Mouse (Mus musculus) neural tube, embryonic 13.5 days (tissue): ENCODE measurements at regions not wholly inside any gene's neighbourhood (a gene's known extent, or its start where the extent isn't known, plus 50 kb on each side); places are given as distances from the start of the nearest gene placed in this dataset.

Experiments used
- ATAC-seq: fragments of 200-750 bp; cut with Nextera tagmentation; 2 replicates; pipeline ENCODE4 v1.8.0; 2017; ENCODE audit warnings: low read depth, mild to moderate bottlenecking, moderate TSS enrichment, moderate library complexity
- H3K27ac ChIP-seq: fragments of 300-500 bp; sonication (generic); replicated peaks from 2 replicates; pipeline ENCODE4 v1.5.1; 2015; ENCODE audit warnings: moderate library complexity, mild to moderate bottlenecking, inconsistent platforms
- H3K27me3 ChIP-seq: fragments of 300-500 bp; sonication (generic); 2 replicates; pipeline ENCODE4 v1.6.1; 2015; ENCODE audit warnings: mild to moderate bottlenecking, inconsistent platforms
- H3K36me3 ChIP-seq: fragments of 300-500 bp; sonication (generic); 2 replicates; pipeline ENCODE4 v1.6.1; 2015; ENCODE audit warnings: mild to moderate bottlenecking, inconsistent platforms
- H3K4me1 ChIP-seq: fragments of 300-500 bp; sonication (generic); replicated peaks from 2 replicates; pipeline ENCODE4 v1.6.1; 2015; ENCODE audit warnings: inconsistent platforms
- H3K4me2 ChIP-seq: fragments of 300-500 bp; sonication (generic); 2 replicates; pipeline ENCODE4 v1.6.1; 2015; ENCODE audit warnings: inconsistent platforms, mild to moderate bottlenecking, moderate library complexity
- H3K4me3 ChIP-seq: fragments of 300-500 bp; sonication (generic); 2 replicates; pipeline ENCODE4 v1.5.1; 2015; ENCODE audit warnings: mild to moderate bottlenecking, inconsistent platforms
- H3K9ac ChIP-seq: fragments of 300-500 bp; sonication (generic); 2 replicates; pipeline ENCODE4 v1.6.1; 2015; ENCODE audit warnings: moderate library complexity, mild to moderate bottlenecking, inconsistent platforms
- H3K9me3 ChIP-seq: fragments of 300-500 bp; sonication (generic); 2 replicates; pipeline ENCODE4 v1.6.1; 2016; ENCODE audit warnings: inconsistent platforms
- WGBS: fragments of 180-500 bp; shearing (Covaris S2); methylation state at CpG from one replicate; pipeline ENCODE4 v1.1.7; 2015; 5-methylcytosine and 5-hydroxymethylcytosine counted together

DNA sequence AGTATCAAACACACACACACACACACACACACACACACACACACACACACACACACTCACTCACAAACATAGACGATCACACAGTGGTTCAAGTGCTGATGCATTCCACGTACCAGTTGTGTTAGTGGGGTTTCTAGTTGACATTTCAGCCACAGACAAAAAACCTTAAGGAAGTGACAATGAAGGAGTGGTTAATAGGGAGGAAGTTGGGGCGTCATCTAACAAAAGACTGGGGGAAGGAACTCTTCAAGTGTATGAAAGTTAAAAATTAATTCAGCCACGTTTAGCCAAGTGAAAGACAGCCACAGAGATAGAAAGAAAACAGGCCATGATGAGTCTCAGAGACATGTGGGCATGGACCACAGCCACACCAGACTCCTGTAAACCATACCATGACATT lies 316.1 kb upstream of the Slc24a5 start:
- H3K27me3 ChIP-seq: no peaks in the 10 kb centered on the region
- no peaks in the 10 kb centered on the region for H3K9me3 ChIP-seq
- H3K27ac ChIP-seq: no peak overlapping the region
- H3K9ac ChIP-seq: no peak overlapping the region
- ATAC-seq: no peak
- H3K36me3 ChIP-seq: no peaks in the 10 kb centered on the region
- 78% methylated on average over 4 of the region's 4 CpGs for WGBS
- H3K4me3 ChIP-seq: no peak overlapping the region
- 0 out of 2 replicates have a peak, but pooled peaks cover 3% of the 10 kb centered on the region for H3K4me1 ChIP-seq
- H3K4me2 ChIP-seq: no peak overlapping the region

DNA sequence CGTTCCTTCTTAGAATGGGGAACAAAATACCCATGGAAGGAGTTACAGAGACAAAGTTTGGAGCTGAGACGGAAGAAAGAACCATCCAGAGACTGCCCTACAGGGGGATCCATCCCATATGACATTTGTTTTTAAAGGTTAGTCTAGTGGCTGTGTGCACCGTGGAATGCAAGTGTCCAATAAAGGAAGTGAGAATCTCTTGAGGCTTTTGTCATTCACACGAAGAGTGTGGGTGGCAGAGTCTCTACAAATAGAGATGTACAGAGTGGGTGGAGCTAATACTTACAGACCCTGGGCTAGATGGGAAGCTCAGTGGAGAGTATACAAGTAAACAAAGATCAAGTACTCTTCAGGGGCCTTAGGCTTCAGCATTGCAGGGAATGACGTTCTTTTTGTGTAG lies 314.2 kb upstream of the Slc24a5 start:
- 87% methylated on average over 5 of the region's 5 CpGs for WGBS
- no peaks in the 10 kb centered on the region for H3K36me3 ChIP-seq
- no peaks in the 10 kb centered on the region for H3K4me1 ChIP-seq
- H3K9me3 ChIP-seq: no peaks in the 10 kb centered on the region
- no peak for ATAC-seq
- no peaks in the 10 kb centered on the region for H3K27me3 ChIP-seq
- H3K4me2 ChIP-seq: no peak overlapping the region
- H3K4me3 ChIP-seq: no peak overlapping the region
- no peak overlapping the region for H3K9ac ChIP-seq
- no peak overlapping the region for H3K27ac ChIP-seq

DNA sequence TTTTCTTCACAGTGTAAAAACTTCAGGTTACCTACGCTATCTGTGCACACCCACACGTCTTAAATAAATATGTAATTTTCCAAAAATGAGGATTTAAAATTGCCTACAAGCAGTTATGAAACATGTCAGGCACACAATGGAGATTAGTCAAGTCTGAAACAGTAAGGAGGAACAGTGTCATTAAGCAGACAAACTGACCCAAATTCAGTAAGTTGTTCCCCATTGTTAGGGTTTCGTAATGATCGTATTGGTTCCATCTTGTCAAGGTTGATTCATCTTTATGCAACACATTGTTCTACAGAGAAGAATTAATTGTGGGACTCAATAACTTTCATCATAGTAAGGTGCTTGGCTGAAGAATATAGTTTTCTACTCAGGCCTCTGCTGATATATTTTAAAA lies 312.7 kb upstream of the Slc24a5 start:
- no peak overlapping the region for H3K4me2 ChIP-seq
- H3K27ac ChIP-seq: no peak overlapping the region
- no peaks in the 10 kb centered on the region for H3K9me3 ChIP-seq
- no peaks in the 10 kb centered on the region for H3K27me3 ChIP-seq
- no peak overlapping the region for H3K4me3 ChIP-seq
- ATAC-seq: no peak
- no peaks in the 10 kb centered on the region for H3K4me1 ChIP-seq
- H3K9ac ChIP-seq: no peak overlapping the region
- 93% methylated on average over 4 of the region's 4 CpGs for WGBS
- H3K36me3 ChIP-seq: no peaks in the 10 kb centered on the region

DNA sequence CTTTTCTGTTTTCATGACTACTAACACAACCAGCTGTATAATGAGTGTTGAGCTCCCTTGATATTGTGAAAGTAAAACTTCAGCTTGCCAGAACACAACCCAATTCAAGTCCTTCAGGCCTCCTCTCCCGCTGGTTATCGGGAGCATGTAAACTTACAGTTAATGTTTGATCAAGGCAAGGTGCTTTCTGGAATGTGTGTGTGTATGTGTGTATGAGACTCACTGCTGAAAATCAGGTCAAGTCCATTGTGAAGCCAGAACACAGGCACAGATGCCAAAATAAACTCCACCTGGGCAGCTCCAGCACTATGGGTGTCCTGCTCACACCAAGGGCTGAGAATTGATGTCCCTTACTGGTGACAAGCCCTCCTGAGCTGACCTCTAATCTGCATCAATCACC lies 308.9 kb upstream of the Slc24a5 start:
- WGBS: 90% methylated on average over 2 of the region's 2 CpGs
- Histone ChIP-seq H3K9ac (no peak overlapping the region), H3K4me3 (no peak overlapping the region), H3K4me1 (peaks cover 2% of the 10 kb centered on the region; the same call in 1 of the 2 replicates), H3K27me3 (no peaks in the 10 kb centered on the region), H3K9me3 (no peaks in the 10 kb centered on the region), H3K4me2 (no peak overlapping the region), H3K27ac (no peak overlapping the region), H3K36me3 (no peaks in the 10 kb centered on the region)
- ATAC-seq: no peak

DNA sequence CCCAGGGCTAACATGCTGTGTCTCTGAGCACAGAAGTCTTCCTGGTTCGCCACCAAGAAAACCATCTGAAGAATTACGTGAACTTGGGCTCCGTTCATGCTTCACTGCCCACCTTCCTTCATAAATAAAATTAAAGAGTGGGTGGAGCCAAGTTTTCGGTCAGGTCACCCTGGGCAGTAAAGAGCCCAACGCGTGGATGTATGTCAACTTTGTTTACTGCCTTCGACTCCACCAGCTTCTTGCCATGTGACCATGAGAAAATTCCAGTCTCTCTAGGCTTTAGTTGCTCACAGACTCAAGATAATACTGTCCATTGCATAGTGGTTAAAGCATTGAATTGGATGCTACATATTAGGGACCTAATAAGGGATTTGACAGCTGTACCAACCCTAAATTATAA lies 304.3 kb upstream of the Slc24a5 start:
- Histone ChIP-seq H3K9ac (no peak overlapping the region), H3K27ac (no peak overlapping the region), H3K4me2 (no peak overlapping the region), H3K4me3 (no peak overlapping the region), H3K27me3 (no peaks in the 10 kb centered on the region), H3K9me3 (no peaks in the 10 kb centered on the region), H3K36me3 (no peaks in the 10 kb centered on the region), H3K4me1 (peaks cover 9% of the 10 kb centered on the region)
- ATAC-seq: no peak
- WGBS: 55% methylated on average over 7 of the region's 7 CpGs

DNA sequence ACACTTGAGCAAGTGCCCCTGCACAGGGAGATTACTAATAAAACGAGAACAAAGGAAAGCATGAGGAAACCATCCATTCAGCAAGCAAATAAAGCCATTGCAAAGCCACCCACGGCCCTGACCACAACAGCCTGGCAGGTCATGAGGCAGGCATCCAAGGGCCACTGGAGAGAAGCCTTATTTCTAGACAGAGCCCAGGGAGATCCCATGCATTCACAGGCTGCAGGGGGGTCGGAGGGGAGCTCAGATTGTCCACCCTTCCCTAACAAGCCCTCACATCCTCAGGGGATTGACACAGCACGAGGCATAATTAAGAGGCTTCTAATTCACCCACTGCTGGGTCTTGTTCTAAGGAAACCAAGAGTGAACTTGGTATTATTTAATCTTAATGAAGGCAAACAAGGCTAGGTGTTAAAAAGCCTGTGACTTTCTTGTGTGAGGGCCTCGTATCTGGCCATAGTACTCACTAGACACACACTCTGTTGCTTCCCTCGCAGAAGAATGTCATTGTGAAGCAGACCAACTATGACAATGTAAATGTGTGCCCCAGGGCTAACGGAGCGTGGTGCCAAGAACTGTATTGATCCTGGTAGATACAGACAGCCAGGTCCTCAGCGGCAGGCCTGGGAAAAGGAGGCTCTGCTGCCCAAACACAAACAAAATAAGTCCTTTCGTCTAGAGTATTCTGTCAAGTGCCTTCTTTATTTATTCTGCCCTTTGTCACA lies 303.6 kb upstream of the Slc24a5 start:
- Histone ChIP-seq H3K9me3 (no peaks in the 10 kb centered on the region), H3K4me1 (peaks cover 9% of the 10 kb centered on the region)

DNA sequence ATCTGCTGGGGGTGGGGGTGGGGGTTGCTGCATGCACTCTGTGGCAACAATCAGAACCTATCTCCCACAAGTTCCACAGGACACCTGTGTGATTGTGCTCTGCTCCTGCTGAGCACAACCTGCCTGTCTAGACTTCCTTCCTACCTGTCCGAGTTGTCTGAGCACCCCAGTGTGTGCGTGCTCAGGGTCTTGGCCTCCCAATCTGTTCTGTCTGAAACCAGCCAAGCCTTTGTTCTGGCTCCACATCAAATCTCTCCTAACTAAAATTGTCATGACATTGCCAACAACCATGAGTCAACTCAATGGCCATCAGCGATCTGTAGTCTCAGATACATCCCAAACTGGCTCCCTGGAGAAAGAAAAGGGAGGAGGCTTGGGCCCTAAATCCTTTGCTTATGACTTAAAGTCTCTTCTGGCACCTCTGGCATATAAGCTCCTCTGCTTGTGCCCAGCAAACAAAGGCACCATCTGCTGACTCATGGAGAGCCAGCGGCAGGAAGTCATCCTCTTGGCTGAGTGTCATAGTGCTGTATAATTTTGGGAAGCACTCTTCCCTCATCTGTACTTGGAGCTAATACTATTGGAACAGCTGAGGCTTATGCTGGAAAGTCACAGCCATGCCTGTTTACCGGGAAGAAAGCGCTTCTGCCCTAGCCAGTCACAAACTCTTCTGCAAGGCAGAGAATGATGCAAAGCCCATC lies 298.5 kb upstream of the Slc24a5 start:
- Histone ChIP-seq H3K4me3 (no peak overlapping the region), H3K27ac (no peak overlapping the region), H3K27me3 (no peaks in the 10 kb centered on the region), H3K4me2 (no peak overlapping the region), H3K9ac (no peak overlapping the region), H3K9me3 (no peaks in the 10 kb centered on the region), H3K4me1 (peaks cover 17% of the 10 kb centered on the region), H3K36me3 (no peaks in the 10 kb centered on the region)
- WGBS: 92% methylated on average over 6 of the region's 6 CpGs
- ATAC-seq: no peak

More for the DNA sequence above, 303.6 kb upstream of the Slc24a5 start:
- ATAC-seq: peak; percentile 61
- Histone ChIP-seq H3K9ac (no peak overlapping the region), H3K27ac (no peak overlapping the region), H3K4me3 (no peak overlapping the region), H3K4me2 (no peak overlapping the region), H3K36me3 (no peaks in the 10 kb centered on the region), H3K27me3 (no peaks in the 10 kb centered on the region)
- 36% methylated on average over 10 of the region's 10 CpGs for WGBS

DNA sequence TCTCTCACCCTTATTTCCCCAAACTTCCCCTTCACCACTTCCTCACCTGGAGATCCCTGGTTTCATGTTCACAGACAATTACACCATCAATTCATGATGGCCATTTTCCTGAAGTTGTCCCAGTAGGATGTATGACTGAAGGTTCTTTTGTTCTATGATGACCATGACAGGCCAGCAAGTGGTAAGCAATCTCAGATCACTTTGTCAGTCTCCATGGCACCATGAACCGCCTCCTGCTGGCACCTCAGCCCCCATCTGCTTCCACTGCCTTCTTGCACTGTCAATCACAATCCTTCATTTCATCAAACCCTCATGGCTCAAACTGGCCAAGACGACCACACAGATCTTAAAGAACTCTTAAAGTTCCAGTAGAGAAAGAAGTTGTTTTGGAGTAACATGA lies 297.9 kb upstream of the Slc24a5 start:
- peaks cover 14% of the 10 kb centered on the region for H3K4me1 ChIP-seq
- no peak for ATAC-seq
- no peaks in the 10 kb centered on the region for H3K9me3 ChIP-seq
- no peak overlapping the region for H3K4me2 ChIP-seq
- WGBS: 87% methylated on average over 2 of the region's 2 CpGs
- no peak overlapping the region for H3K4me3 ChIP-seq
- H3K36me3 ChIP-seq: no peaks in the 10 kb centered on the region
- no peak overlapping the region for H3K9ac ChIP-seq
- H3K27ac ChIP-seq: no peak overlapping the region
- no peaks in the 10 kb centered on the region for H3K27me3 ChIP-seq

DNA sequence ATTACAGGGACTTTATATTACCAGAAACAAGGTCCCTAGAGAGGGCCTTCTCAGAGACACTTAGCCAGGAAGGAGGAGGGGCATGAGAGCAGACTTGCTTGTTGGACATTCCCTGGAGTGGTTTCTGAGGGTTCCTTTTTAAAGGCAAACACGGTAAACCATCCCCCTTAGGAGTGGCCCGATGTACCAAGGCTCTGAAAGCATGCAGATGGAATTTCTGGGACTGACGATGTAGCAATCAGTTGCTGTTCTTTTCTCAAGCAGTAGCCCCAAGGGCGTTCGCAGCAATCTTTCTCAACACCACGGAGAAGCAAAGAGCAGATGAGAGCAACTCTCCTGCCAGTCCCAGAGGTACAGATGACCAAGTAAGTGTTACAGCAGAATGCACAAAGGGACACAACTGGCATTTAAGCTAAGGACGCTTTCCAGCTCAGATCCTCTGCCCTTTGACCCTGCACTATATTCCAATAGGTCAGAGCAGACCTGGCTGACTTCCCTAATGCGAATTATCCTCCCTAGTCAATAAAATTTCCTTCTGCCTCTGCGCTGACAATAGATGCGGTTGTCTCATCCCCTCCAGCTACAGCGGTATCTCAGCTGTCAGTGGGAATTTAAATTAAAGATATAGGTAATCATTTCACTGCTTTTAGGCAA lies 295.7 kb upstream of the Slc24a5 start:
- Histone ChIP-seq H3K9ac (no peak overlapping the region), H3K27me3 (no peaks in the 10 kb centered on the region), H3K4me1 (peaks cover 17% of the 10 kb centered on the region), H3K36me3 (no peaks in the 10 kb centered on the region), H3K4me2 (0 out of 2 replicates have a peak overlapping the region, but pooled peaks have one; percentile 16), H3K9me3 (no peaks in the 10 kb centered on the region), H3K27ac (peak overlapping the region; percentile 64), H3K4me3 (no peak overlapping the region)
- WGBS: 39% methylated on average over 11 of the region's 11 CpGs
- no peak for ATAC-seq

DNA sequence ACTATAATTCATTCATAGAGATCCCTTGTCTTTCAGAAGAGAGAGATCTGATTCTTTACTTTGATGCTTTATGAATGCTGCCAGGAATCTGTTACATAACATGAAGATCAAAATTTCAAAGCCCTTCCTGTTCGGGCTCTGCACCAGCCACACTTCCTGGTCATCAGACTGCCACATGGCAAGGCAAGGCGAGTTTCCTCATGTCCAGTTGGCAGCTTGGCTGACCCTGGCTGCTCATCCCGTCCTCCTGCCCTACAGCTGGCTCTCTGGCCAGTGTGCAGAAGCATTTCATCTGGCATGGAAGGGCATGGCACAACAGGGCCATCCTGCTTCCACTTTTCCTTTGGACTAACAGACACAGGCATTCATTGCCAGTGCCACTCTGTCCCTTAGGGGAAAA lies 292.2 kb upstream of the Slc24a5 start:
- H3K27ac ChIP-seq: no peak overlapping the region
- H3K9me3 ChIP-seq: no peaks in the 10 kb centered on the region
- ATAC-seq: no peak
- H3K4me2 ChIP-seq: no peak overlapping the region
- H3K9ac ChIP-seq: no peak overlapping the region
- H3K27me3 ChIP-seq: no peaks in the 10 kb centered on the region
- no peak overlapping the region for H3K4me3 ChIP-seq
- 86% methylated on average over 3 of the region's 3 CpGs for WGBS
- H3K36me3 ChIP-seq: no peaks in the 10 kb centered on the region
- H3K4me1 ChIP-seq: peaks cover 20% of the 10 kb centered on the region

DNA sequence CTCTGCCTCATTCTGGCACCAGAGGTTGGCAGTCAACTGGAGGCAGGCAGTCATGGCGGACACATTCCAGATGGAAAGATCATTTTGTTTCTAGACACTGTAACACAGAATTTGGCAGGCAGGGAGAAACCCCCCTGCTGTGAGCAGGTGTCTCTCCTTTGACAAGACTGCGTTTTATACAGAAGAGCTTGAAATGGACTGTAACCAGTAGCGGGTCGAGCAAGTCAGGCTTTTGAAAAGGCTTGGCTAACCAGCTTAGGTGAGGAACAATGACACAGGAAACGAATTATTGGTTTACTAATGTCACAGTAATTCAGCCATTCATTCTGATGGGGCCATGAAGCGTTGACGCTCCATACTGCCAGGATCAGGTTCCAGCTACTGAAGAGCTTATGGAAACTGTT lies 275.3 kb upstream of the Slc24a5 start:
- H3K9ac ChIP-seq: no peak overlapping the region
- H3K4me1 ChIP-seq: peaks cover 14% of the 10 kb centered on the region; the same call in 1 of the 2 replicates
- no peak overlapping the region for H3K4me3 ChIP-seq
- no peaks in the 10 kb centered on the region for H3K27me3 ChIP-seq
- 23% methylated on average over 7 of the region's 7 CpGs for WGBS
- H3K27ac ChIP-seq: no peak overlapping the region
- no peaks in the 10 kb centered on the region for H3K36me3 ChIP-seq
- H3K4me2 ChIP-seq: no peak overlapping the region
- H3K9me3 ChIP-seq: no peaks in the 10 kb centered on the region
- ATAC-seq: peak; percentile 72

DNA sequence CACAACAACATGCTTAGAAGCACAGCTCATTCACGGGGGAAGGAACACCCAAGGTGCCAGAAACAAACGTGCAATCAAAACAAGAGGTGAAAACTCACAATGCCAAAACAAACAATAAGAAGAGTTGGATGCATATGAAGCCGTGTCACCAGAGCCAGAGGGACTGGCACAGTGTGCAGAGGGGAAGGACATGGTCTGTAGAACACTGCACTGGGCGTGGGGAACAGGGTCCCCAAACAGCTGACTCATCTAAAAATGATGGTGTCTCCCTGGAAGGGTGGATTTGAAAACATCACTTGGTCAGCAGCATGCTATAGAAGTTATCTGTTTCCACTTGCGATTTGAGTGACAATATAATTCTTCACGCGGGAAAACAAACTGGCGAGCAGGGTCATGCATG lies 256.2 kb upstream of the Slc24a5 start:
- Histone ChIP-seq H3K4me1 (peaks cover 6% of the 10 kb centered on the region), H3K27ac (no peak overlapping the region), H3K4me3 (no peak overlapping the region), H3K4me2 (no peak overlapping the region), H3K27me3 (no peaks in the 10 kb centered on the region), H3K36me3 (no peaks in the 10 kb centered on the region), H3K9ac (no peak overlapping the region), H3K9me3 (no peaks in the 10 kb centered on the region)
- WGBS: 78% methylated on average over 8 of the region's 8 CpGs
- no peak for ATAC-seq
